Mouse (Mus musculus) CD8-positive naive resting alpha-beta T cell, adult 57 days (primary cell): ENCODE measurements around the gene Tmem216. TPM values are rescaled to one million over a fixed set of nuclear protein-coding genes. Genes with fewer than 3 reads are reported as not detected.

ENCODE experiments used
- total RNA-seq: library from RNA; stranded (reverse); gene quantifications from one replicate; pipeline ENCODE4 v1.2.4, GENCODE M21; 2023

Gene Tmem216
- 8.0 TPM for total RNA-seq

GRCm38 (mm10) chr19:10555624-10556510 lies at the start of gene Tmem216:
Tmem216 (minus strand) TSS chr19:10556238.

GRCm38 (mm10) chr19:10605293-10605900 lies 49.4 kb upstream of the Tmem216 start, which contains the start of the genes Ddb1 and Tkfc:
Ddb1 (plus strand) TSS chr19:10605327.
Tkfc (minus strand) TSS chr19:10605654.

GRCm38 (mm10) chr19:10576690-10577561 lies 20.9 kb upstream of the Tmem216 start, which contains the start of the genes Cyb561a3 and Tmem138:
Cyb561a3 (plus strand) TSS chr19:10577172.
Tmem138 (minus strand) TSS chr19:10577362.

GRCm38 (mm10) chr19:10525910-10526309 lies 30.1 kb downstream of the Tmem216 start, which contains the start of gene Sdhaf2:
Sdhaf2 (minus strand) TSS chr19:10526142.

GRCm38 (mm10) chr19:10525106-10525901 lies 30.7 kb downstream of the Tmem216 start, which contains the start of gene Cpsf7:
Cpsf7 (plus strand) TSS chr19:10525266.

Other genes starting within 250 kb of the Tmem216 start
- gene Syt7, start 167.1 kb downstream of the Tmem216 start, total RNA-seq: not detected
- gene Lrrc10b, start 98.8 kb downstream of the Tmem216 start, total RNA-seq: not detected
- 10.7 TPM for gene Ppp1r32, start 73.3 kb downstream of the Tmem216 start, total RNA-seq
- gene Cpsf7, start 31.0 kb downstream of the Tmem216 start, total RNA-seq: 131 TPM
- gene Sdhaf2, start 30.1 kb downstream of the Tmem216 start, total RNA-seq: 51.1 TPM
- gene Cyb561a3, start 20.9 kb upstream of the Tmem216 start, total RNA-seq: 34.7 TPM
- 6.6 TPM for gene Tmem138, start 21.1 kb upstream of the Tmem216 start, total RNA-seq
- gene Ddb1, start 49.1 kb upstream of the Tmem216 start, total RNA-seq: 211 TPM
- gene Tkfc, start 49.4 kb upstream of the Tmem216 start, total RNA-seq: 7.0 TPM
- 7.6 TPM for gene Vwce, start 78.0 kb upstream of the Tmem216 start, total RNA-seq
- not detected for gene Pga5, start 121.8 kb upstream of the Tmem216 start, total RNA-seq
- gene Vps37c, start 132.5 kb upstream of the Tmem216 start, total RNA-seq: 18.1 TPM
- gene Cd5, start 182.8 kb upstream of the Tmem216 start, total RNA-seq: 143 TPM